Mouse (Mus musculus) small intestine, adult 2 months (tissue): ENCODE results near the gene Cenps. TPM values are rescaled to one million over a fixed set of nuclear protein-coding genes. Genes with fewer than 3 reads are reported as not detected.
A peak's percentile ranks its signal among the peaks of the same experiment; 100 is the strongest.

Source experiments
- H3K27ac ChIP-seq: fragments of 200-500 bp; 2 replicates; pipeline ENCODE4 v1.5.1; 2012; ENCODE audit warnings: low read depth, low read length, control low read depth, inconsistent platforms; ENCODE audit not compliant: insufficient read depth
- H3K27me3 ChIP-seq: fragments of 200-500 bp; 2 replicates; pipeline ENCODE4 v1.6.1; 2012; ENCODE audit warnings: mild to moderate bottlenecking, moderate library complexity, low read length, inconsistent platforms; ENCODE audit not compliant: control insufficient read depth, insufficient read depth
- H3K36me3 ChIP-seq: fragments of 200-500 bp; 2 replicates; pipeline ENCODE4 v1.6.1; 2012; ENCODE audit warnings: mild to moderate bottlenecking, low read length, control low read depth, inconsistent platforms; ENCODE audit not compliant: control insufficient read depth, insufficient read depth
- H3K4me1 ChIP-seq: fragments of 200-500 bp; 2 replicates; pipeline ENCODE4 v1.6.1; 2012; ENCODE audit warnings: low read length, inconsistent platforms, mixed read lengths; ENCODE audit not compliant: control insufficient read depth, insufficient read depth, insufficient read length
- H3K4me3 ChIP-seq: fragments of 200-500 bp; 2 replicates; pipeline ENCODE4 v1.5.1; 2012; ENCODE audit warnings: low read depth, mild to moderate bottlenecking, control low read depth, inconsistent platforms, low read length, moderate library complexity
- CTCF ChIP-seq: fragments of 200-500 bp; IDR thresholded peaks from 2 replicates; pipeline ENCODE4 v1.5.1; 2012; ENCODE audit warnings: low read depth, mild to moderate bottlenecking, control low read depth, inconsistent platforms, low read length, moderate library complexity, mixed read lengths; ENCODE audit not compliant: insufficient replicate concordance, insufficient read length; ENCODE audit errors: extremely low read depth
- POLR2A ChIP-seq: fragments of 200-500 bp; IDR thresholded peaks from 2 replicates; pipeline ENCODE4 v1.6.1; 2012; ENCODE audit warnings: low read depth, mild to moderate bottlenecking, control low read depth, inconsistent platforms, low read length, moderate library complexity
- WGBS: fragments of 180-500 bp; shearing (Covaris S2); methylation state at CpG from one replicate; pipeline ENCODE4 v1.1.7; 2018; 5-methylcytosine and 5-hydroxymethylcytosine counted together
- polyA plus RNA-seq: library from polyadenylated mRNA; depleted of rRNA; stranded (reverse); fragments of >200 nt; gene quantifications from 2 replicates; pipeline ENCODE4 v1.2.3, GENCODE M21; 2012

Cenps gene
- polyA plus RNA-seq, 1 experiment, result 1.9 TPM

- H3K27me3 ChIP-seq, result no peaks in the 10 kb centered on the region
- 40% methylated on average over 2 of the region's 2 CpGs for WGBS
- TF ChIP-seq POLR2A (no peak), CTCF (no peak)
- peaks cover 23% of the 10 kb centered on the region for H3K4me1 ChIP-seq
- H3K4me3 ChIP-seq, result no peak overlapping the region
- H3K27ac ChIP-seq, result peak overlapping the region; percentile 57
- H3K36me3 ChIP-seq, result peaks cover 21% of the 10 kb centered on the region
Measured at GRCm38 (mm10) chr4:149168016-149168415, 30.6 kb upstream of the Cenps start.

- Histone ChIP-seq H3K4me1 (peaks cover 20% of the 10 kb centered on the region), H3K4me3 (peak overlapping the region; percentile 94), H3K27ac (peak overlapping the region; percentile 85), H3K27me3 (no peaks in the 10 kb centered on the region), H3K36me3 (peaks cover 25% of the 10 kb centered on the region)
- WGBS, result under 1% methylated on average over 27 of the region's 27 CpGs
- TF ChIP-seq POLR2A, result peak; percentile 37; the same call in 1 of the 2 replicates
- TF ChIP-seq CTCF, result no peak
Measured at GRCm38 (mm10) chr4:149166957-149167611, 29.7 kb upstream of the Cenps start.

DNA sequence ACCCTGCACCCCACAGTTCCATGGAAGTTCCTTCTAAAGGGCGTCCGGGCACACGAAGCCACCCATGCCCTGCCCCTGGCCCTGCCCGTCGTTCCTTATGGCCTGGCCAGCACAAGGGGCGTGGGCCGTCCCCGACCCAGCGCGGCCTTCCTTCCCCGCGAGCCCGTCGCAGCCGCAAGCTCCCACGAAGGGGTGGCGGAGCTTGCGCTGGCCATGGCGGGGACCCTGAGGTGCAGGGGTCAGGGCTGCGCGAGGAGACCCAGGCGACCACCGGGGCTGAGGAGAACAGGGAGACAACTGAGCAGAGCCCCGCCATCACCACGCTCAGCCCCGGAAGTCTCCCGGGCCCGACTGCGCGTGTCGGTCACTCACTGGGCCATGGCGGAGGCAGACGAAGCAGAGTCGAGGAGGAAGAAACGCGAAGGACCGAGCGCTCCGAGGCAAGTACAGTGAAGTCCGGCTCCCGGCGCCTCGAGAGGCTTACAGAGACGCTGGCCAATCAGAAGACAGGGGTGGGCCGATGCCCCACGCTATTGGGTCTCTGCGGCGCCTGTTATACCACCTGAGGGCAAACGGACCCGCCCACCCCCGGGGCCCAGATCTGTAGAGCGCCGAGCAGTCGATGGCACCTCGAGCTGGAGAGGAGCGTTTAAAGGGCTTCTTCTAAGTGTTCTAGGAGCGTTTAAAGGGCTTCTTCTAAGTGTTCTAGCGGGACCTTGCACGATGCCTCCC lies 29.0 kb upstream of the Cenps start, which contains the start of gene Pgd:
TSS of gene Pgd (minus strand) at position 557 of the 732 bp plus-strand sequence.
- under 1% methylated on average over 59 of the region's 59 CpGs for WGBS

DNA sequence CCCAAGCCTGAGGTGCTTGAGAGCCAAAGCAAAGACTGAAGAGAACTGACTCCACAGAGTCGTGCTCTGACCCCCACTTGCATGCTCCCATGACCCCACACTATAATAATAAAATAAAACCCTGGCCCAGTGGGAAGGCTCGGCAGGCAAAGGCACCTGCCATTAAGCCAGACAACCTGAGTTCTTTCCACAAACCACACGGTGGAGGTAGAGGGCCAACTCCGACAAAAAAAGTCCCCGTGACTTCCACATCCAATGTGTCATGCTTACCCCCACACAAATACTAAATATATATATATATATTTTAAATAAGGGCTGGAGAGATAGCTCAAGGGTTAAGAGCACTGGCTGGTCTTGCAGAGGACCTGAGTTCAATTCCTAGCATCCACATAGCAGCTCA lies 26.7 kb upstream of the Cenps start:
- Histone ChIP-seq H3K27ac (no peak overlapping the region), H3K27me3 (no peaks in the 10 kb centered on the region), H3K4me3 (no peak overlapping the region), H3K4me1 (peaks cover 9% of the 10 kb centered on the region; the same call in 1 of the 2 replicates), H3K36me3 (peaks cover 49% of the 10 kb centered on the region)
- 30% methylated on average over 5 of the region's 5 CpGs for WGBS
- TF ChIP-seq CTCF (peak; percentile 37; the same call in 1 of the 2 replicates), POLR2A (no peak)

More for the DNA sequence above, 29.0 kb upstream of the Cenps start, which contains the start of gene Pgd:
- H3K36me3 ChIP-seq, result peaks cover 30% of the 10 kb centered on the region
- peak within 1 kb of the TSS; percentile 96 for H3K27ac ChIP-seq
- no peaks in the 10 kb centered on the region for H3K27me3 ChIP-seq
- H3K4me1 ChIP-seq, result peaks cover 17% of the 10 kb centered on the region; the same call in 1 of the 2 replicates
- TF ChIP-seq CTCF (no peak), POLR2A (peak; percentile 96)
- H3K4me3 ChIP-seq, result peak within 1 kb of the TSS; percentile 94

GRCm38 (mm10) chr4:149163196-149163595 lies 25.8 kb upstream of the Cenps start:
- Histone ChIP-seq H3K4me3 (no peak overlapping the region), H3K27me3 (no peaks in the 10 kb centered on the region), H3K36me3 (peaks cover 59% of the 10 kb centered on the region), H3K4me1 (0 out of 2 replicates have a peak, but pooled peaks cover 5% of the 10 kb centered on the region), H3K27ac (no peak overlapping the region)
- no peak for TF ChIP-seq POLR2A
- TF ChIP-seq CTCF, result no peak
- WGBS, result 50% methylated on average over 1 of the region's 1 CpGs

- TF ChIP-seq CTCF (no peak), POLR2A (no peak)
- Histone ChIP-seq H3K27ac (no peak overlapping the region), H3K4me1 (0 out of 2 replicates have a peak, but pooled peaks cover 5% of the 10 kb centered on the region), H3K27me3 (no peaks in the 10 kb centered on the region), H3K36me3 (peaks cover 77% of the 10 kb centered on the region), H3K4me3 (no peak overlapping the region)
- 87% methylated on average over 6 of the region's 6 CpGs for WGBS
Measured at GRCm38 (mm10) chr4:149161166-149161565, 23.7 kb upstream of the Cenps start.

GRCm38 (mm10) chr4:149159891-149160290 lies 22.5 kb upstream of the Cenps start:
- no peaks in the 10 kb centered on the region for H3K27me3 ChIP-seq
- no peak overlapping the region for H3K27ac ChIP-seq
- TF ChIP-seq CTCF, result no peak
- TF ChIP-seq POLR2A, result no peak
- 0 out of 2 replicates have a peak, but pooled peaks cover 1% of the 10 kb centered on the region for H3K4me1 ChIP-seq
- 83% methylated on average over 13 of the region's 13 CpGs for WGBS
- H3K36me3 ChIP-seq, result peaks cover 82% of the 10 kb centered on the region
- no peak overlapping the region for H3K4me3 ChIP-seq
